Mouse (Mus musculus): ENCODE measurements around the gene Col5a1. TPM values are rescaled to one million over a fixed set of nuclear protein-coding genes. Genes with fewer than 3 reads are reported as not detected.

Col5a1 gene
- polyA plus RNA-seq, 1 experiment from 2014 or later, result 124 TPM

DNA sequence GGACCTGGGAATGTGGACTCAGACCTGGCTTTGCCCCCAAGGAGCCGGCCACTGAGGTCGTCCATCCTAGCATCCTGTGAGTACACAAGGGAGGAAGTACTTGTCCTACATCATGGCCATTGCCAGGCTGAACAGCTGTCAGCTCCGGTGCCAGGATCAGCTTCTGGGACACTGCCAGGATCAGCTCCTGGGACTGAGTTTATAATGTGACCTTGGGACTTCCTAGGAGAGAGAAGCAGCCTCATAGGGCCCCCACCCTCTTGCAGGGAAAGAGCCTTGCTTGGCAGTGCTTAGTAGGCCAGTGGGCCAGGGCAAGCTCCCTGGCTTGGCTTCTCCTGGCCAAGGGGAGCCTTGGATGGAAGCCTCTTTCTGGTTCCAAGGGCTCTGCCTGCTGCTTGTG, 67.6 kb downstream of the Col5a1 start:
- 64% methylated on average over 3 of the region's 3 CpGs for WGBS
- ATAC-seq (replicated peaks; ENCODE audit: low FRiP score, low TSS enrichment, low read depth), result no peak
- no peak for DNase-seq (ENCODE audit: low spot score)
- Histone ChIP-seq H3K36me3 (ENCODE audit: control insufficient read depth, insufficient read depth, low read length) (peaks cover 39% of the 10 kb centered on the region), H3K27ac (ENCODE audit: low read depth) (peak overlapping the region; percentile 86), H3K9ac (ENCODE audit: low read length) (no peak overlapping the region), H3K9me3 (ENCODE audit: control insufficient read depth, low read length) (no peaks in the 10 kb centered on the region), H3K4me1 (replicated peaks; ENCODE audit: control insufficient read depth, insufficient read depth, low read length) (peaks cover 43% of the 10 kb centered on the region), H3K4me2 (ENCODE audit: low read length) (no peak overlapping the region), H3K4me3 (ENCODE audit: low read depth, low read length) (no peak overlapping the region), H3K27me3 (replicated peaks; ENCODE audit: control insufficient read depth, insufficient read depth, low read length) (no peaks in the 10 kb centered on the region)

DNA sequence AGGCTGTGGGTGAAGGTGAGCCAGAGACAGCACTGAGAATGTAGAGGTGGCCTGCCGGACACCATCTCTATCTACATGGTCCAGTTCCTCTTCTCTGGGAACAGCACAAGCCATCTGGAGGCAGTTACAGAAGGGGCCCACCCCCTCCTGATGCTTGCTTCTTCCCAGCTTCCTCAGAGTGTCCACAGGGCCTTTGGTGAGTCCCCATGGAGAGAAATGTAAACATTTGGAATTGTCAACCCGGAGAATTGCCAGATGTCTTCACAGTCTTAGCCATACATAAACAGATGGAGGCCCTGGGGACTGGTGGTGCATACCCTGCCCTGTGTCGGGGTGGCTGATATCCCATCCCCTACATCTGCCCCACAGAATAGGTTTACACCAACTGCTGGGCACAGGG, 68.7 kb downstream of the Col5a1 start:
- no peaks in the 10 kb centered on the region for H3K27me3 ChIP-seq (replicated peaks; ENCODE audit: control insufficient read depth, insufficient read depth, low read length)
- H3K36me3 ChIP-seq (ENCODE audit: control insufficient read depth, insufficient read depth, low read length), result peaks cover 40% of the 10 kb centered on the region
- H3K4me2 ChIP-seq (ENCODE audit: low read length), result 0 out of 2 replicates have a peak overlapping the region, but pooled peaks have one; percentile 14
- ATAC-seq (replicated peaks; ENCODE audit: low FRiP score, low TSS enrichment, low read depth) (peak; percentile 53; the same call in 1 of the 2 replicates), DNase-seq (ENCODE audit: low spot score) (peak; percentile 69)
- peaks cover 43% of the 10 kb centered on the region for H3K4me1 ChIP-seq (replicated peaks; ENCODE audit: control insufficient read depth, insufficient read depth, low read length)
- H3K9ac ChIP-seq (ENCODE audit: low read length), result no peak overlapping the region
- H3K4me3 ChIP-seq (ENCODE audit: low read depth, low read length), result no peak overlapping the region
- no peaks in the 10 kb centered on the region for H3K9me3 ChIP-seq (ENCODE audit: control insufficient read depth, low read length)
- peak overlapping the region; percentile 86 for H3K27ac ChIP-seq (ENCODE audit: low read depth)
- WGBS, result 29% methylated on average over 3 of the region's 3 CpGs

DNA sequence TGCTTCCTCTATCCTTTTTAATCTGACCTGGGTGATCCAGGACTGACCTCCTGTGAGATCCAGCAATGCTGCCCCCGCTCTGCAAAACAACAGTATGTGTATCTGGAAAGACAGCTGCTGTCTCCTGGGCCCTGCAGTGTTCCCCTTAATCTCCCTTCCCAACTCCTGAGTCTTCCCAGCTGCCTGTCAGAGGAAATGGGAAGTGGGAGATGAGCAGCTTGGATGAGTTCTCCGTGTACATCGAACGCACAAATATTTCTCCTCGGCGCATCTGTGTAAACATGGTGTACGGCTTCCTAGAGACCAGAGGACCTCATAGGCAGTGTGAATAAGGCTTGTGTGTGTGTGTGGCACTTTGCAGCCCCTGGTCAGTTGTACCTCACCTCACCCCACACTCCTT, 70.5 kb downstream of the Col5a1 start:
- DNase-seq (ENCODE audit: low spot score) (peak; percentile 65), ATAC-seq (replicated peaks; ENCODE audit: low FRiP score, low TSS enrichment, low read depth) (peak; percentile 35; the same call in 1 of the 2 replicates)
- no peak overlapping the region for H3K9ac ChIP-seq (ENCODE audit: low read length)
- no peaks in the 10 kb centered on the region for H3K9me3 ChIP-seq (ENCODE audit: control insufficient read depth, low read length)
- 22% methylated on average over 7 of the region's 7 CpGs for WGBS
- peaks cover 37% of the 10 kb centered on the region for H3K36me3 ChIP-seq (ENCODE audit: control insufficient read depth, insufficient read depth, low read length)
- no peak overlapping the region for H3K4me2 ChIP-seq (ENCODE audit: low read length)
- no peak overlapping the region for H3K4me3 ChIP-seq (ENCODE audit: low read depth, low read length)
- H3K4me1 ChIP-seq (replicated peaks; ENCODE audit: control insufficient read depth, insufficient read depth, low read length), result peaks cover 43% of the 10 kb centered on the region
- H3K27ac ChIP-seq (ENCODE audit: low read depth), result peak overlapping the region; percentile 86
- no peaks in the 10 kb centered on the region for H3K27me3 ChIP-seq (replicated peaks; ENCODE audit: control insufficient read depth, insufficient read depth, low read length)

DNA sequence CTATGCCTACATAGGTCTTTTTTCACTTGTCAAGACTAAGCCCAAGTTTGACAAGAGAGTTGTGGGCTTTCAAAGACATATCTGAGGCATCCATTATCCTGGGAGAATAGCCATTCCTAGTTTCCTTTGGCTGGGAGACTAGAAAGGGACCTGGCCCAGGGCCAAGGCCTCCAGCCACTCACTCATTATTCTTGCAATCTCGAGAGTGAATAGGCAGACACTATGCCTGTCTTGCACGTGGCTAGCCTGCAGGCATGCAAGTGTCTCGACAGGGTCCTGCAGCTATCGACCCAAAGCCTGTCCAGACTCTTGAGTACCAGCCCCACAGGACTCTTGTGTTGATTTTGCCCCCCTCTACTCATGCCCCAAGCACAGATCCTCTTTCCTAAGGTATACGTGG, 71.0 kb downstream of the Col5a1 start:
- Histone ChIP-seq H3K36me3 (ENCODE audit: control insufficient read depth, insufficient read depth, low read length) (peaks cover 37% of the 10 kb centered on the region), H3K4me2 (ENCODE audit: low read length) (no peak overlapping the region), H3K27ac (ENCODE audit: low read depth) (peak overlapping the region; percentile 86), H3K4me1 (replicated peaks; ENCODE audit: control insufficient read depth, insufficient read depth, low read length) (peaks cover 43% of the 10 kb centered on the region), H3K9me3 (ENCODE audit: control insufficient read depth, low read length) (no peaks in the 10 kb centered on the region), H3K9ac (ENCODE audit: low read length) (no peak overlapping the region), H3K27me3 (replicated peaks; ENCODE audit: control insufficient read depth, insufficient read depth, low read length) (no peaks in the 10 kb centered on the region), H3K4me3 (ENCODE audit: low read depth, low read length) (no peak overlapping the region)
- WGBS, result 33% methylated on average over 5 of the region's 5 CpGs
- no peak; the same call in 1 of the 2 replicates for ATAC-seq (replicated peaks; ENCODE audit: low FRiP score, low TSS enrichment, low read depth)
- DNase-seq (ENCODE audit: low spot score), result peak; percentile 62

DNA sequence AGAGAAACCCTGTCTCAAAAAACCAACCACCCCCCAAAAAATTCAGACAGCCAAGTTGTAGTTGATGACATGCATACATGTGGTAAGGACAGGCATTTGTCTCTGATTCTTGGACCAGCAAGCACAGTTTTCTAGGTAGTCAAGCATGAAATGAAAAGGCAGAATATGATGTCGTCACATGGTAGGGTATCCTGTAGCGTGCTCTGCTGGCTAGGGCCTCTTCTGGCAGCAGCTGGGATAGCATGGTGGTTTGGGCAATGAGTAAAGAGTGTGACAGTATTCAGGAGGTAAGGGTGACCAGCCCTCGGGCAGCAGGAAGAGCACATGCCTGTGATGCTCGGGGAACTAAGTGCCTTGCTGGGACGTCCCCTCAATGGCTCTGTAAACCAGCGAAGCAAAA, 73.0 kb downstream of the Col5a1 start:
- WGBS, result 77% methylated on average over 6 of the region's 6 CpGs
- peaks cover 36% of the 10 kb centered on the region for H3K4me1 ChIP-seq (replicated peaks; ENCODE audit: control insufficient read depth, insufficient read depth, low read length)
- H3K27me3 ChIP-seq (replicated peaks; ENCODE audit: control insufficient read depth, insufficient read depth, low read length), result no peaks in the 10 kb centered on the region
- H3K9ac ChIP-seq (ENCODE audit: low read length), result no peak overlapping the region
- H3K4me2 ChIP-seq (ENCODE audit: low read length), result no peak overlapping the region
- no peaks in the 10 kb centered on the region for H3K9me3 ChIP-seq (ENCODE audit: control insufficient read depth, low read length)
- ATAC-seq (replicated peaks; ENCODE audit: low FRiP score, low TSS enrichment, low read depth), result no peak
- peaks cover 52% of the 10 kb centered on the region for H3K36me3 ChIP-seq (ENCODE audit: control insufficient read depth, insufficient read depth, low read length)
- no peak overlapping the region for H3K27ac ChIP-seq (ENCODE audit: low read depth)
- H3K4me3 ChIP-seq (ENCODE audit: low read depth, low read length), result no peak overlapping the region
- DNase-seq (ENCODE audit: low spot score), result no peak

DNA sequence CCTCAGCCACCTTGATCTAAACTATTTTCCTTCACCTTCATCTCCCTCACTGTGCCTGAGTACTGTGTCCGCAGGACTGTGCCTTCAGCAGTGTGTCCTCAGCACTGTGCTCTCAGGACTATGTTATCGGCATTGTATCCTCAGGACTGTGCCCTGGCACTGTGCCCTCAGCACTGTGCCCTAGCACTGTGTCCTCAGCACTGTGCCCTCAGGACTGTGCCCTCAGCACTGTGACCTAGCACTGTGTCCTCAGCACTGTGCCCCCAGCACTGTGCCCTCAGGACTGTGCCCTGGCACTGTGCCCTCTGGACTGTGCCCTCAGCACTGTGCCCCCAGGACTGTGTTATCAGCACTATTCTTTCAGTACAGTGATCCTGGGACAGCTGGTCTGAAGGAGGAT, 75.0 kb downstream of the Col5a1 start:
- Histone ChIP-seq H3K4me3 (ENCODE audit: low read depth, low read length) (no peak overlapping the region), H3K27ac (ENCODE audit: low read depth) (no peak overlapping the region), H3K36me3 (ENCODE audit: control insufficient read depth, insufficient read depth, low read length) (peaks cover 68% of the 10 kb centered on the region), H3K27me3 (replicated peaks; ENCODE audit: control insufficient read depth, insufficient read depth, low read length) (no peaks in the 10 kb centered on the region), H3K4me2 (ENCODE audit: low read length) (no peak overlapping the region), H3K9me3 (ENCODE audit: control insufficient read depth, low read length) (no peaks in the 10 kb centered on the region), H3K4me1 (replicated peaks; ENCODE audit: control insufficient read depth, insufficient read depth, low read length) (peaks cover 17% of the 10 kb centered on the region), H3K9ac (ENCODE audit: low read length) (no peak overlapping the region)
- no peak for DNase-seq (ENCODE audit: low spot score)
- ATAC-seq (replicated peaks; ENCODE audit: low FRiP score, low TSS enrichment, low read depth), result no peak
- WGBS, result 98% methylated on average over 2 of the region's 2 CpGs

DNA sequence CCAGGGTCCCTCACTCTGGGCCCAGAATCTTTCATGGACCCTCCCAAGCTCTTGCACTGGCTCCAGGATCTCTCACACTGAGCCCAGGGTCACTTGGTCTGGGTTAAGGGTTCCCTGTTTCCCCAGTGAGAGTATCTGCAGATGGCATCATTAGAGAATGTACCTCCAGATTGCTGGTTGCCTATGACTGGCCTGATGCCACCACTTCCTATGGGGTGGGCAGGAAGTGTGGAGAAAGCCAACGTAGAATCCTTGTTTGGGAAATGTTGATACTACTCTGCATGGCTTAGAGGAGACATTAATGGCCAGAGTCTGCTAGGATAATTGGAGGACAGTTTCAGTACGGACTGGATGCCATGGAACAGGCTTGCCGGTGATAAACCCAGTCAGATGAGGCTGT, 76.2 kb downstream of the Col5a1 start:
- no peak overlapping the region for H3K27ac ChIP-seq (ENCODE audit: low read depth)
- no peak overlapping the region for H3K4me3 ChIP-seq (ENCODE audit: low read depth, low read length)
- peaks cover 80% of the 10 kb centered on the region for H3K36me3 ChIP-seq (ENCODE audit: control insufficient read depth, insufficient read depth, low read length)
- 71% methylated on average over 3 of the region's 3 CpGs for WGBS
- H3K9me3 ChIP-seq (ENCODE audit: control insufficient read depth, low read length), result no peaks in the 10 kb centered on the region
- no peak for DNase-seq (ENCODE audit: low spot score)
- H3K4me1 ChIP-seq (replicated peaks; ENCODE audit: control insufficient read depth, insufficient read depth, low read length), result peaks cover 9% of the 10 kb centered on the region
- H3K27me3 ChIP-seq (replicated peaks; ENCODE audit: control insufficient read depth, insufficient read depth, low read length), result no peaks in the 10 kb centered on the region
- no peak overlapping the region for H3K4me2 ChIP-seq (ENCODE audit: low read length)
- H3K9ac ChIP-seq (ENCODE audit: low read length), result no peak overlapping the region
- no peak for ATAC-seq (replicated peaks; ENCODE audit: low FRiP score, low TSS enrichment, low read depth)

DNA sequence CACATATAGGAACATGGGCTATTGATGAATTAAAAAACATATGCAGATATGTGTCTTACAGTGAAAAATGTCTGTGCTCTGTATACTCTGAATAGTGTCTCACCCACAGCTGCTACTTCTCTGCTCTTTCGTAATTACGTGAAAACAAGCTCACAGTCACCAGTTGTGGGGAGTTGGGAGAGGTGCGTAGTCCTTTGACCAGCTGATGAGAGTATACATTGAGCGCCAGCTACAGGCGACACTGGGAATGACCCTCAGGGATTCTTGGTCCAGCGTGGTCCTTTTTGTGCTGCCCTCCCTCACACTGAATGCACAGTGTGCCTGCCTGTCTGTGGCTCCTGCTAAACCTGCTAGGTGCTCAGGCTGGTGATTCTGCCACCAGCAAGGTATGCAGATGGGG, 82.9 kb downstream of the Col5a1 start:
- peaks cover 94% of the 10 kb centered on the region for H3K36me3 ChIP-seq (ENCODE audit: control insufficient read depth, insufficient read depth, low read length)
- no peak overlapping the region for H3K27ac ChIP-seq (ENCODE audit: low read depth)
- H3K9me3 ChIP-seq (ENCODE audit: control insufficient read depth, low read length), result no peaks in the 10 kb centered on the region
- peak; percentile 70 for DNase-seq (ENCODE audit: low spot score)
- no peaks in the 10 kb centered on the region for H3K4me1 ChIP-seq (replicated peaks; ENCODE audit: control insufficient read depth, insufficient read depth, low read length)
- H3K4me3 ChIP-seq (ENCODE audit: low read depth, low read length), result no peak overlapping the region
- no peak overlapping the region for H3K9ac ChIP-seq (ENCODE audit: low read length)
- 0 out of 2 replicates have a peak, but pooled peaks have one; percentile 36 for ATAC-seq (replicated peaks; ENCODE audit: low FRiP score, low TSS enrichment, low read depth)
- H3K27me3 ChIP-seq (replicated peaks; ENCODE audit: control insufficient read depth, insufficient read depth, low read length), result no peaks in the 10 kb centered on the region
- whole genome bisulfite sequencing, result 24% methylated on average over 6 of the region's 6 CpGs
- no peak overlapping the region for H3K4me2 ChIP-seq (ENCODE audit: low read length)

DNA sequence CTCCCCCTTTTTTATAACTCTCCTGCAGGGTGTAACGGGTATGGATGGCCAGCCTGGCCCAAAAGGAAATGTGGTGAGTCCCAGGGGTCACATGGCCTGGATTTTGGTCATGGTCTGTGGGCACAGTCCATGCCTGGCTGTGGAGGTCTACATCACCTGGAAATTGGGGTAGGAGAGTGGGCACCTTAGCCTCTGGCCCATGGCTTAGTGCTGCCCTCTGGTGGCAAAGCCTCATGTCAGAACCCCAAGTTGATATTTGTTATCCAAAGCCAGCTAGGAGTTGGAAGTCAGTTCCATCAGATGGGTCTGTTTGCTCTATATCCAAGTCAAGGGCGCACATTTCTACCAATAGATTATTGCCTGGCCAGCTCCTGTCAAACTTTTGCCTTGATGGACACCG, 87.6 kb downstream of the Col5a1 start:
- Histone ChIP-seq H3K4me3 (ENCODE audit: low read depth, low read length) (no peak overlapping the region), H3K36me3 (ENCODE audit: control insufficient read depth, insufficient read depth, low read length) (peaks cover 82% of the 10 kb centered on the region), H3K27me3 (replicated peaks; ENCODE audit: control insufficient read depth, insufficient read depth, low read length) (no peaks in the 10 kb centered on the region), H3K9me3 (ENCODE audit: control insufficient read depth, low read length) (no peaks in the 10 kb centered on the region), H3K9ac (ENCODE audit: low read length) (no peak overlapping the region), H3K27ac (ENCODE audit: low read depth) (no peak overlapping the region), H3K4me2 (ENCODE audit: low read length) (no peak overlapping the region), H3K4me1 (replicated peaks; ENCODE audit: control insufficient read depth, insufficient read depth, low read length) (no peaks in the 10 kb centered on the region)
- whole genome bisulfite sequencing, result 63% methylated on average over 3 of the region's 3 CpGs
- DNase-seq (ENCODE audit: low spot score) (peak; percentile 84), ATAC-seq (replicated peaks; ENCODE audit: low FRiP score, low TSS enrichment, low read depth) (no peak)
